Mouse (Mus musculus) heart, postnatal 0 days (tissue): ENCODE measurements around the gene Pik3ca. TPM values are rescaled to one million over a fixed set of nuclear protein-coding genes. Genes with fewer than 3 reads are reported as not detected.

Source experiments
- ATAC-seq: fragments of 200-750 bp; cut with Nextera tagmentation; 2 replicates; pipeline ENCODE4 v1.8.0; 2017; ENCODE audit warnings: low read depth, moderate number of reproducible peaks, moderate library complexity; ENCODE audit not compliant: insufficient read depth
- DNase-seq: peaks from one replicate; pipeline ENCODE4 v3.0.0-alpha.2; 2016; ENCODE audit warnings: low spot score
- H3K27ac ChIP-seq: fragments of 300-500 bp; sonication (generic); 2 replicates; pipeline ENCODE4 v1.5.1; 2014; ENCODE audit warnings: low read depth, mild to moderate bottlenecking
- H3K27me3 ChIP-seq: fragments of 300-500 bp; sonication (generic); 2 replicates; pipeline ENCODE4 v1.6.1; 2014; ENCODE audit warnings: low read length, mixed read lengths; ENCODE audit not compliant: control insufficient read depth, insufficient read depth
- H3K36me3 ChIP-seq: fragments of 300-500 bp; sonication (generic); replicated peaks from 2 replicates; pipeline ENCODE4 v1.6.1; 2014; ENCODE audit warnings: low read length, mixed read lengths; ENCODE audit not compliant: control insufficient read depth, insufficient read depth
- H3K4me1 ChIP-seq: fragments of 300-500 bp; sonication (generic); 2 replicates; pipeline ENCODE4 v1.6.1; 2014; ENCODE audit warnings: antibody characterized with exemption; ENCODE audit not compliant: control insufficient read depth, insufficient read depth
- H3K4me2 ChIP-seq: fragments of 300-500 bp; sonication (generic); 2 replicates; pipeline ENCODE4 v1.6.1; 2014; ENCODE audit warnings: low read depth, mild to moderate bottlenecking, low read length, moderate library complexity
- H3K4me3 ChIP-seq: fragments of 300-500 bp; sonication (generic); 2 replicates; pipeline ENCODE4 v1.5.1; 2014; ENCODE audit warnings: low read depth, low read length
- H3K9ac ChIP-seq: fragments of 300-500 bp; sonication (generic); replicated peaks from 2 replicates; pipeline ENCODE4 v1.6.1; 2014; ENCODE audit warnings: low read depth, low read length, mixed read lengths
- H3K9me3 ChIP-seq: fragments of 300-500 bp; sonication (generic); replicated peaks from 2 replicates; pipeline ENCODE4 v1.6.1; 2016; ENCODE audit warnings: low read length; ENCODE audit not compliant: control insufficient read depth
- CTCF ChIP-seq: IDR thresholded peaks from 2 replicates; pipeline ENCODE4 v1.5.1; 2016; ENCODE audit warnings: antibody characterized with exemption, control low read depth, low read depth
- EP300 ChIP-seq: IDR thresholded peaks from 2 replicates; pipeline ENCODE4 v1.6.1; 2016; ENCODE audit warnings: antibody characterized with exemption, low read depth
- WGBS: fragments of 180-500 bp; shearing (Covaris S2); extraction: QIAGEN DNeasy Blood & Tissue Kit; methylation state at CpG from one replicate; pipeline ENCODE4 v1.1.7; 2014; 5-methylcytosine and 5-hydroxymethylcytosine counted together
- polyA plus RNA-seq: library from polyadenylated mRNA; unstranded; fragments of >200 nt; fragmentation: Nextera tagmentation; extraction: Ambion mirVana; gene quantifications from 2 replicates; pipeline ENCODE4 v1.2.1, GENCODE M21; 2015
- total RNA-seq: library from RNA; depleted of rRNA; stranded (reverse); fragments of >200 nt; gene quantifications from 2 replicates; pipeline ENCODE4 v1.2.3, GENCODE M21; 2014; ENCODE audit warnings: low replicate concordance

Pik3ca gene
- total and polyA plus RNA-seq, 2 experiments from 2014 or later = 6.7 to 19.2 TPM

GRCm38 (mm10) chr3:32436101-32436500 is 38.6 kb downstream of the Pik3ca start:
- H3K27me3 ChIP-seq = no peaks in the 10 kb centered on the region
- no peak overlapping the region for H3K4me3 ChIP-seq
- ATAC-seq (no peak), DNase-seq (no peak)
- no peaks in the 10 kb centered on the region for H3K9me3 ChIP-seq
- no peak overlapping the region for H3K27ac ChIP-seq
- no peaks in the 10 kb centered on the region; the same call in 1 of the 2 replicates for H3K4me1 ChIP-seq
- H3K9ac ChIP-seq = no peak overlapping the region
- WGBS = 74% methylated on average over 11 of the region's 11 CpGs
- H3K36me3 ChIP-seq = peaks cover 39% of the 10 kb centered on the region
- H3K4me2 ChIP-seq = no peak overlapping the region
- TF ChIP-seq EP300 (no peak), CTCF (no peak)

GRCm38 (mm10) chr3:32437297-32437696 is 39.8 kb downstream of the Pik3ca start:
- Histone ChIP-seq H3K4me1 (no peaks in the 10 kb centered on the region; the same call in 1 of the 2 replicates), H3K9ac (no peak overlapping the region), H3K4me2 (no peak overlapping the region), H3K27me3 (no peaks in the 10 kb centered on the region), H3K36me3 (peaks cover 49% of the 10 kb centered on the region), H3K27ac (no peak overlapping the region), H3K9me3 (no peaks in the 10 kb centered on the region), H3K4me3 (no peak overlapping the region)
- ATAC-seq (no peak), DNase-seq (no peak)
- no peak for TF ChIP-seq EP300
- TF ChIP-seq CTCF = no peak
- 72% methylated on average over 6 of the region's 6 CpGs for WGBS

GRCm38 (mm10) chr3:32437820-32438219 is 40.3 kb downstream of the Pik3ca start:
- WGBS = 91% methylated on average over 6 of the region's 6 CpGs
- peaks cover 54% of the 10 kb centered on the region for H3K36me3 ChIP-seq

DNA sequence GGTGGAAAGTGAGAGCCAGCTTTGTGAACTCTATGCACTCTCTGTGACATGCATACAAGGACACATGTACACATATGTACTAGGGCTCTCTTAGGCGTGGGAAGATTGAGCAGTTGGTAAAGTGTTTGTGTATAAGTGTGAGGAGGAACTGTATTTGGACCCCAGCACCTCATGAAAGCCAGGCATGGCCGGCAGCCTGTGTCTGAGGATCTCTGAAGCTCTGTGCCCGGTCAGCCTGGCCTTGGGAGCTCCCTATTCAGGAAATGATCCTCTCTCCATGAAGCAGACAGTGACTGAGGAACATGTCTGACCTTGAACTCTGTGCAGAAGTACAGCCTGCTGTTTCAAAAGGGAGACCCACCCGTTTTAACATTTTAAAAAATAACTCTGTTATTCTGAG is 41.2 kb downstream of the Pik3ca start:
- H3K9ac ChIP-seq = no peak overlapping the region
- no peaks in the 10 kb centered on the region for H3K27me3 ChIP-seq
- no peaks in the 10 kb centered on the region for H3K9me3 ChIP-seq
- H3K36me3 ChIP-seq = peaks cover 63% of the 10 kb centered on the region
- H3K4me1 ChIP-seq = no peaks in the 10 kb centered on the region; the same call in 1 of the 2 replicates
- no peak overlapping the region for H3K4me2 ChIP-seq
- H3K4me3 ChIP-seq = no peak overlapping the region
- no peak for TF ChIP-seq EP300
- TF ChIP-seq CTCF = no peak
- H3K27ac ChIP-seq = no peak overlapping the region
- 77% methylated on average over 4 of the region's 4 CpGs for WGBS
- DNase-seq (no peak), ATAC-seq (no peak)

More at GRCm38 (mm10) chr3:32437820-32438219, 40.3 kb downstream of the Pik3ca start:
- TF ChIP-seq CTCF = no peak
- no peak for TF ChIP-seq EP300
- Histone ChIP-seq H3K9ac (no peak overlapping the region), H3K27me3 (no peaks in the 10 kb centered on the region), H3K4me2 (no peak overlapping the region), H3K9me3 (no peaks in the 10 kb centered on the region), H3K4me3 (no peak overlapping the region), H3K27ac (no peak overlapping the region), H3K4me1 (no peaks in the 10 kb centered on the region; the same call in 1 of the 2 replicates)
- ATAC-seq = no peak
- DNase-seq = no peak

- no peak overlapping the region for H3K27ac ChIP-seq
- H3K4me3 ChIP-seq = no peak overlapping the region
- TF ChIP-seq CTCF (peak; percentile 10; the same call in 1 of the 2 replicates), EP300 (no peak)
- H3K4me1 ChIP-seq = no peaks in the 10 kb centered on the region
- no peaks in the 10 kb centered on the region for H3K9me3 ChIP-seq
- DNase-seq (no peak), ATAC-seq (no peak)
- H3K27me3 ChIP-seq = no peaks in the 10 kb centered on the region
- no peak overlapping the region for H3K4me2 ChIP-seq
- peaks cover 75% of the 10 kb centered on the region for H3K36me3 ChIP-seq
- H3K9ac ChIP-seq = no peak overlapping the region
Measured at GRCm38 (mm10) chr3:32441710-32442109, 44.2 kb downstream of the Pik3ca start.

- Histone ChIP-seq H3K36me3 (peaks cover 78% of the 10 kb centered on the region), H3K4me1 (no peaks in the 10 kb centered on the region), H3K27ac (peak overlapping the region; percentile 66), H3K4me3 (no peak overlapping the region), H3K27me3 (no peaks in the 10 kb centered on the region), H3K9me3 (no peaks in the 10 kb centered on the region), H3K9ac (no peak overlapping the region), H3K4me2 (no peak overlapping the region)
- peak; percentile 83 for DNase-seq
- 27% methylated on average over 11 of the region's 11 CpGs for WGBS
- TF ChIP-seq EP300 = no peak
- TF ChIP-seq CTCF = no peak
- ATAC-seq = peak; percentile 95
Measured at GRCm38 (mm10) chr3:32454329-32455021, 57.0 kb downstream of the Pik3ca start.
